Mouse (Mus musculus) left cerebral cortex, adult 8-10 months (tissue): ENCODE results near the gene Prr18. TPM values are rescaled to one million over a fixed set of nuclear protein-coding genes. Genes with fewer than 3 reads are reported as not detected.
A peak's percentile ranks its signal among the peaks of the same experiment; 100 is the strongest.

Experiments used
- DNase-seq, 2 experiments: peaks; one replicate each; pipeline ENCODE4 v3.0.0; 2022; ENCODE audit warnings: low spot score in 2 of 2
- total RNA-seq, 4 experiments: library from RNA; stranded (reverse); gene quantifications; 2 replicates each; pipeline ENCODE4 v1.2.4; 2022

The Prr18 gene
- total RNA-seq, 4 experiments from 2014 or later = 26.4 to 28.5 (median 27.1) TPM

DNA sequence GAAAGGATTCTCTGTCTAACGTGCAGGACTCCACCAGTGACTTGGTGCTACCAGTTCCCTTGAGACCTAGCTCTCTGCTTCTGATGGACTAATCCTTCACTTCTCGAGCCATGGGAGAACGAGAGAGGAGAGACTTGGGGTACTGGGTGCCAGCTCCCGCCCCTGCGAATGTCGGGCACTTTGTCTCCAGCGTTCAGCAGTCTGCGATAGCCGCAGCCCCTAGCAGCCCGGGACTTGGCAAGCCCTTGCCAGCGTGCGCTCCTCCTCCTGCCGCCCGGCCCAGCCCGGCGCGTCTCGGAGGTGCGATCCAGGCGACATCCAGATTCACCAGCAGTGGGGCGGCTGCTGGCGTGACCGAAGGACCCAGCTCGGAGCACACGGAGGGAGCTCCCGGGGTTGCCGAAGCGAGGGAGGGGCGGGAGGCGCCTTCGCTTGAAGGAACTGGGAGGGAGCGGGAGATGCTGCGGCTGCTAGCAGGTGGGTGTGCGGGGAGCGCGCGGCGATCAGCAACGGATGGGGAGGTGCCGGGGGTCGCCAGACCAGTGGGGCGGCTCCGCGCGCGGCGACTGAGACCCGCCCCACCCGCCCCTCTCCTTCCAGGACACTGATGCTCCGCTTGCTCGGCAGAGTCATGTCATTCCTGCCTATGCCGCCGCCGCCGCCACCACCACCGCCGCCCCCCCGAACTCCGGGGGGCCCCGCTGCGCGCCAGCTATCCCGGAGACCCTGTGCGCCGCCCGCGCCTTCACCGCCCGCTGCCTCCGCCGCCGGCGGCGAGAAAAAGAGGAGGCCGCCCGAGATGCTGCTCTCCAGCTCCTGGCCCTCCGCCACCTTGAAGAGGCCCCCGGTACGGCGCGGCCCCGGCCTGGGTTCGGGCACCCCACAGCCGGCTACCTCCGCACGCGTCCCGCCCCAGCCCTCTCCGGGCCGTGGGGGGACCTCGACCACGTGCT, 3.4 kb downstream of the Prr18 start:
- DNase-seq = peak; percentile 39 to 54

DNA sequence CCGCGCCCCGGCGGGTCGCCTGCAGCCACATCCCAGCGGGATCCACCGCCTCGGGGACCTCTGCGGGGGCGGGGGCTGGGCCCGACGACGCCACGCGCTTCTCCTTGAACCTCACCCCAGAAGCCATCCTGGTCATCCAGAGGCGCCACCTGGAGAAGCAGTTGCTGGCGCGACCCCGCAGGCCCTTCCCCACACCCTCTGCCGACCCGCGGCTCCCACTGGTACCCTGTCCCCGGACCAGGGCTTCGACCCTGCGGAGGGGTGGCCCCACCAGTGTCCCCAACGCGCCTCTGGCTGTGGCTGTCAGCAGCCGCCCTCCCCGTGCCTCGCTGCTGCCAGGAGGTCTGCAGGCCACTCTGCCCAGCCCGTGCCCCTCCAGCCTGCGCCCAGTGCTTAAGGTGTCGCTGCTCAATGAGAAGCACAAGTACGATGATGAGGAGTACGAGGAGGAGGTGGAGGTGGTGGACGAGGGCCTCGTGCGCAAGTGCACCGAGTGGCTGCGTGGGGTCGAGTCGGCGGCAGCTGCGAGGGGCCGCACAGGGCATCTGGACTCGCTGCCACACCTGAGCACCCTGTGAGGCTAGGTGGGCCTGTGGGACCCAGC, 4.2 kb downstream of the Prr18 start:
- DNase-seq = peak; percentile 34 to 47

DNA sequence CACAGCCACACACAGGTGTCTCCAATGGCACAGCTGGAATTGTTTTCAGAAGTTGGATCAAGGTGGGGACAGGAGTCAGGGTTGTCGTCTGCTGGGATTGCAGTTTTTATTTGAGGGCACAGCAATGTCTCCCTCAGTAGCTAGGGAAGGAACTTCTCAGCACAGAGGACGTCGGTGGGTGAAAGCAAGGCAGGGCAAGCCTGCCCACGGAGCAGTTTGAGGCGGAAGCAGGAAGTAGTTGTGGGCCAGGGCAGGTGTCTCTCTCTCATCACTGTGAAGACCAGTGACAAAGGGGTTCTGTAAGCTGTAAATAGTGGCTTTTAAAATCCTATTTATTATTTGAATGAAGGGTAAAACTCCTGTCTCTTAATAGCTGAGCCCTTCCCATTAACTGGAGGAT, 5.4 kb downstream of the Prr18 start:
- no peak for DNase-seq

DNA sequence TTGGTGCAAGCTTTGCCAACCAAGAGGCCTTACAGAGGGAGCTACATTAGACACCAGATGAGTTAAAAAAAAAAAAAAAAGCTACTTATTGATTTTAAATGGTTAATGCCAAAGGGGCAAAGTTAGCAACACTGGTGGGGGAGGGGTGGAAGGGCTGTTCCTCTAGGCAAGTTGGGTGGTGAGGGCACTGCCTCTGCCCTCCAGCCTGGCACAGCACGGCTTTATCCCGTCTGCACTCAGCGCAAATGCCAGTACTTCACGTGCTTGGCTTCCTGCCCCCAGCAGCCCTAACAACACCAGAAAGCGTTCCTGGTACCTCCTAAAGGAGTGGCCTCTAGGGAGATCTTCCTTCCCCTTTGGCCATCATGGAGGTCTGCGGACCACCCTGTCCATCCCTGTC, 6.2 kb downstream of the Prr18 start:
- DNase-seq = no peak

DNA sequence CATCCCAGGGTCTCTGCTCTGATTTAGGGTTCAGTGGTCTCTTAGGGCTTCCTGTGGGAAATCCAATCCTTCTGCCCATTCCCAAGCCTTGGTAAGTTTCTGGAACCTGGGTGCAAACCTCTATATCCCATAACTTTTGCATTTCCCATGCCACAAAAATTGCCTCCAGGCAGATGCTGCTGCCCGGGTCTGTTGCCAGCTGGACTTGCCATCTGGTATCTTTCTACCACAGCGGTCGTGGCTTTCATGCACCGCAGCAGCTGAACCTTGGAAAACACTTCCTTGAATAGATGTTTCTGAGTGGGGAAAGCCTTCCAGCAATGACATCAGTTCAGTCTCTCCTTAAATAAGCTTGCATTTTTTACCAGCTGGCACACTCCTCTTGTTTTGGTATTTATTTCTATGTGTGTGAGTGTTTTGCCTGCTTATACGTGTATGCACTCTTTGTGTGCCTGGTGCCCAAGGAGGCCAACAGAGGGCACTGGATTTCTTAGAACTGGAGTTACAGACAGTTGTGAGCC, 10.6 kb downstream of the Prr18 start:
- no peak for DNase-seq

- DNase-seq = no peak
Measured at GRCm38 (mm10) chr17:8348941-8349340, 11.7 kb downstream of the Prr18 start.

DNA sequence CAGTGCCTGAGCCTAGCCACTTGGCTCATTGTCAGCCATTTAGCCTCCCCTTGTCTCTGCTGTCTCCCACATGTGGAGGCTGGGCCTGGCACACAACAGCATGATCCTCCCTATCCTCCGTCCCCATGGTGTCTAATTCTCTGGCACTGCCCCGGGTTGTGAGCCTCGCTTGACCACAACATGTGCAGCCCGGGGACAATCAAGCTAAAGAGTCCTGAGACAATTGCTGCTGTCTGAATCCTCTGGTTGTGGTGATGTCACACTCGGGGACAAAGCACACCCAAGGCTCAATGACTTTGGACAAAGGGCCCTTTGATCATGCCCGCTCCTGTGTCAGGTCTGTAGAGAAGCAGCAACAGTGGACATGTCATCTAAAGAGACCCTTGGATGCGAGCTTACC, 13.8 kb downstream of the Prr18 start:
- DNase-seq = peak in 1 of 2 experiments; percentile 81

DNA sequence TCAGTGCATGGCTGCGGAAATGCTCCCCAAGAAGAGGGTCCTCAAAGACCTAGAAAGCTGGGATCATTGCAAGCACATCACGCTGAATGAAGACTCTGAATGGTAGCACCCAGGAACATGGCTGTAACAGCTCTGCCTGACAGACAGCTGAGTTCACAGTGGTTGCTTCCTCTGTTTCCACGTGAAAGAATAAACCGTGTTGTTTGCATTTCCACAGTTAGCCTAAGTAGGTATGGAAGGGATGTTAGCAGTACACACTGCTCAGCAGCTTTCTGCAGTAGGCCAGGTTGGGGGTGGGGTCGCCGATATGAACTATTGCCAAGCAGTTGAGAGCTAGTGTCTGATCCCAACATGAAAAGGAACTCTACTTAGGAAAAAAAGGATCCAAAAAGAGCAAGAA, 18.4 kb downstream of the Prr18 start, which contains the start of gene T2:
TSS of gene T2 (plus strand) at position 301 of the 400 bp plus-strand sequence.
- no peak for DNase-seq

GRCm38 (mm10) chr17:8357498-8357897, 20.2 kb downstream of the Prr18 start:
- DNase-seq = no peak

DNA sequence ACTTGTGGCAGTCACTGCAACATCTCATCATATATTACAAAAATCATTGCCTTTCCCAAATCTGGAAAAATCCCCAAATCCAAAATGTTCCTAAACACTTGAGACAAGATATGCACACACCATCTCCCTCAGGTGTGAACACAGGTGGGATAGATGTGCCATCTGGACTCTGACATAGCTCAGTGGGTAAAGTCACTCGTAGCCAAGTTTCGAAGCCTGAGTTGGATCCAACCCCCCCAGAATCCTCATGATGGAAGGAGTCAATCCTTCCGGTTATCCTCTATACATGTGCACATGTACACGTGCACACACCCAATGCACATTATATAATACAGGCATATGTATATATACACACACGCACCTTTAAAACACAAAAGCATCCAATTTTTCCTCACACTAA, 23.6 kb downstream of the Prr18 start:
- no peak for DNase-seq

GRCm38 (mm10) chr17:8361281-8362103, 24.2 kb downstream of the Prr18 start:
- no peak for DNase-seq

- DNase-seq = peak in 1 of 2 experiments; percentile 47
Measured at GRCm38 (mm10) chr17:8367514-8368480, 30.5 kb downstream of the Prr18 start.

DNA sequence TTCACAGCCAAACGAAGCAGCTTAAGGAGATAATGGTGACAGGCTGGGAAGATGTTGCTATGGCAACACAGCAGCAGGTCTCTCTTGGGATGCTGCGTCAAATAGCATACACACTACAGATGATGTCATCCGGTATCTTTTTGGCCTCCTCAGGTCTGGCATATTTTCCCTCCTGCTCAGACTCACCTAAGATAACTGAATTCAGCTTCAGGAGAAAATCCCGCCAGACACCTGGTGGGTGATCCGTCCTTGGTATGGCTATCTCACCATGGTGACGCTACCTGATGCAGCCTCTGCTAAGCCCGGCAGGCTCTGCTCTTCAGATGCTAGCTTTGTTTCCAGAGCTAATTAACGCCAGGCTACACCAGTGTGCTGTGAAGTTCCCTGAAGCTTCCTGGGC, 31.3 kb downstream of the Prr18 start:
- peak; percentile 56 to 85 for DNase-seq

- no peak for DNase-seq
Measured at GRCm38 (mm10) chr17:8369171-8369570, 31.9 kb downstream of the Prr18 start.

DNA sequence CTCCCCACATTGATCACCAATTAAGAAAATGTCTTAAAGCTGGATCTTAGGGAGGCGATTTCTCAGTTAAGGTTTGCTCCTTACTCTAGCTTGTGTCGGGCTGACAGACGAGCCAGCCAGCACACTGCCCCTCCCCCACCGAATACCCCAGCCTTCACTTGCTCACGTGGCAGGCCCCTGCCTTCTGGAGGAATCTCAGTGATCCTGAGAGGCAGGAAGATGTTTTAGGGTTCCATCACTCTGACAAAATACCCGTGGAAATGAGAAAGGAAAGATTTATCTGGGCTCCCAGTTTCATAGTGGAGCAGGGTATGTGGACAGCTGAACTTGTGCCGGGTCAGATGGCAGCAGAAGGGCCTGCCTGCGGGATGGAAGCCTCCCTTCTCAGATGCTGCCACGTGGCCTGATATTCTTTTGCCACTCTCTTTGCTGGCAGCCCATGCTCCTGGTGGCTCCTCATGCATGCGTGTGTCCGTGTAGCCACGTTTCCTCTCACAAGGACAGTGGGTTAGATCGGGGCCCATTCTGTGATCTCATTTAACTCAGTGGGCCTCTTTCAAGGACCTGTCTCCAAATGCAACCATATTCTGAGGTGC, 33.5 kb downstream of the Prr18 start:
- DNase-seq = no peak

- peak; percentile 58 to 84 for DNase-seq
Measured at GRCm38 (mm10) chr17:8371834-8372233, 34.6 kb downstream of the Prr18 start.

DNA sequence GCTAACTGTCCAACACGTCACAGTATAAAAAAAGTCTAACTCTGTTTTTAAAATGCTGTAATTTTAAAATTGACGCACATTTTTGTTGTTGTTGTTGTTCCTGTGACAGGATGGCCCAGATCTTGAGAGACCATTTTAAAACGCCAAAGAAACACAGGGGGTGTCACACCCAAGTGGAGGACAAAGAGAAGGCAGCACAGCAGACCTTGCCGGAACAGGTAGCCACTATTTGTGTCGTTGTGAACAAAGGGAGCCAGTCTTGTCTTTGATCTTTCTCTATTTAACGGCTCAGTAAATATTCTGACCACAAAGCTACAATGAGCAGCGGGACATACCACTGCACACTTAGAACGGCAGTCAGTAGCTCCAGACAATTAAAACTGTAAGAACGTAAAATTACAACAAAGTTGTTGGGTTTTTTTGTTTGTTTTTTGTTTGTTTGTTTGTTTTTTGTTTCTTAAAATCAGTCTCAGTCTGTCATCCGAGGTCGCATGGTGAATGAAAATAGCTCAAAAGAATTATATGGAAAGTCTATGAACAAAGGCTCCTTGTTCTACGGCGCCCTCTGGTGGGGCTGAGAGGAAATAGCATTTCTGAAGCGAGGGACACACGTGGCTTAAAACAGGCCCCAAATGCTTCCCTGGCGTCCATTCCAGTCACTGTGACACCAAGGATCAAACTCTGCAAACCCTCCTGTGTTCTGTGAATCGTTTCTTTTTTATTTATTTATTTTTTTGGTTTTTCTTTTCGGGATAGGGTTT, 35.2 kb downstream of the Prr18 start:
- DNase-seq = peak; percentile 61 to 65

DNA sequence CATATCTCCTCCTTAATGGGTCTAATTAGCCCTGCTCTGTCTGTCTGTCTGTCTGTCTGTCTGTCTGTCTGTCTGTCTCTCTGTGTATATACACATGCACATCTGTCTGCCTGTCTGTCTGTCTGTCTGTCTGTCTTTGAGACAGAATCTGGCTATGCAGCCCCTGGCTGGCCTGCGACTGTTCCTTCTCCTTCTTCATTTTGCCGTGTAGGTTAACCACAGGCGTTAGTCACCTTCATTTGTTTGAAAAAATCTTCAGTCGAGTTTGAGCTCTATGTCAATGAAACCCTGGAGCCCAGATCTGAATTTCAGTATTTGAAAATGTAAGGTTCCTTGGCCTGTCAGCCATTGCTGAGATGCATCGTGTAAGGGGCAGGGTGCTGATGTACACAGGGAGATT, 40.0 kb downstream of the Prr18 start:
- no peak for DNase-seq

DNA sequence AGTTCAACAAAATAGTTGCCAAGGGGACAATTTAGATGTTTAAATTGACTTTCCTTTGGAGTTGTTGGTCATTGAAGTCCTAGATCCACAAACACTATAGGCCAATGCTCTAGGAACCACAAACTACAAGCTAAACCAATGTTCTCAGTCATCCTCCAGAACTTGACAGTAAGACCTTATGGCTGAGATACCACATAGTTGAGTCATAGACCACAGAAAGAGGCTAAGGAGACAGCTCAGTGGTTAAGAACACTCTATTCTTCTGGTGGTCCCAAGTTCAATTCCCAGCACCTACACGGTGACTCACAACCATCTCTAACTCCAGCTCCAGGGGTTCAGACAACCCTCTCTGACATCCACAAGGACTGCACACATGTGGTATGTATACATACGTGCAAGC, 48.2 kb downstream of the Prr18 start:
- DNase-seq = no peak
